Mouse (Mus musculus): ENCODE measurements around the gene Megf11. TPM values are rescaled to one million over a fixed set of nuclear protein-coding genes. Genes with fewer than 3 reads are reported as not detected.
"Not testable (repeated sequence)": the region's sequence is repeated elsewhere in the genome, so short reads cannot be mapped to it uniquely, and the experiment has no call there.

The Megf11 gene
- polyA plus RNA-seq, 1 experiment from 2014 or later, result 1.2 TPM

DNA sequence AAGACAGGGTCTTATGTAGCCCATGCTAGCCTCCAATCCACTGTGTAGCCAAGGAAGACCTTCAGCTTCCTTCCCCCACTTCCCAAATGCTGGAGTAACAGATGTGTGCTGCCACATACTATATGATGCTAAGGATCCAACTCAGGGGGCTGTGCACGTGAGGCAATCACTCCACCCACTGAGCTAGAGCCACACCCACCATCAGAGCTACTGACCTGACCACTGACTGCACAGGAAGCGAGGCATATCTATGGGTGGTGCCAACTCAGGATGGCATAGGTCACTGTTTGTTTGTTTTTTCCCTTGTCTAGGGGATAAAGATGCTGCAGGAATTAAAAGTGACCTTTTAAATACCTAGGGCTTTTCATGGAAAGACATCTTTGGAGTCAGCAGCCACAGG, 86.7 kb downstream of the Megf11 start:
- Histone ChIP-seq H3K4me1 (no peaks in the 10 kb centered on the region), H3K4me3 (replicated peaks) (no peak overlapping the region), H3K36me3 (no peaks in the 10 kb centered on the region), H3K9me3 (no peaks in the 10 kb centered on the region), H3K9ac (no peak overlapping the region), H3K4me2 (no peak overlapping the region), H3K27ac (no peak overlapping the region), H3K27me3 (replicated peaks) (no peaks in the 10 kb centered on the region)
- 36% methylated on average over 2 of the region's 2 CpGs for WGBS
- no peak; the same call in 1 of the 2 replicates for ATAC-seq (ENCODE audit: insufficient read depth, low FRiP score, low read depth)

GRCm38 (mm10) chr9:64472743-64473142, 87.3 kb downstream of the Megf11 start:
- 27% methylated on average over 6 of the region's 6 CpGs for WGBS

DNA sequence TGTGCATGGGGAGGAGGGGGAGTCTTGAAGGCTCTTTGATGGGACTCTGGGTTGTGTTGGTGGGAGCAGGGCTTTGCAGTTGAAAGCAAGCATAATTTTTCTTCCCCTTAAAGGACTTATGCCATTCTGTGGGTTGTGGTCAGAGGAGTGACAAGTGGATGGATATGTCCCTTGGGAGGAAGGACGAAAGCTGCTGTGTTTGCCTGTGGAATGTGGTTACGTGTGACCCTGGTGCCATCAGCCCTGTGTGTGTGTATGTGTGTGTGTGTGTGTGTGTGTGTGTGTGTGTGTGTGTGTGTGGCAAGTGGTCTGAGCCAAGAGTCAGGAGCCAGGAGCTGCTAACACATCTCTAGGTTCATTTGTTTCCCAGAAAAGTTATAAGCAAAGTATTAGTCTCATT, 87.7 kb downstream of the Megf11 start:
- H3K36me3 ChIP-seq, result no peaks in the 10 kb centered on the region
- no peaks in the 10 kb centered on the region for H3K9me3 ChIP-seq
- 41% methylated on average over 2 of the region's 2 CpGs for WGBS
- no peaks in the 10 kb centered on the region for H3K4me1 ChIP-seq
- H3K27ac ChIP-seq, result no peak overlapping the region
- no peak overlapping the region for H3K9ac ChIP-seq
- H3K4me2 ChIP-seq, result no peak overlapping the region
- no peaks in the 10 kb centered on the region for H3K27me3 ChIP-seq (replicated peaks)
- no peak overlapping the region for H3K4me3 ChIP-seq (replicated peaks)
- no peak for ATAC-seq (ENCODE audit: insufficient read depth, low FRiP score, low read depth)

More at GRCm38 (mm10) chr9:64472743-64473142, 87.3 kb downstream of the Megf11 start:
- Histone ChIP-seq H3K9ac (no peak overlapping the region), H3K4me1 (no peaks in the 10 kb centered on the region), H3K27me3 (replicated peaks) (no peaks in the 10 kb centered on the region), H3K9me3 (no peaks in the 10 kb centered on the region), H3K27ac (no peak overlapping the region), H3K4me2 (no peak overlapping the region), H3K4me3 (replicated peaks) (no peak overlapping the region), H3K36me3 (no peaks in the 10 kb centered on the region)
- no peak for ATAC-seq (ENCODE audit: insufficient read depth, low FRiP score, low read depth)

DNA sequence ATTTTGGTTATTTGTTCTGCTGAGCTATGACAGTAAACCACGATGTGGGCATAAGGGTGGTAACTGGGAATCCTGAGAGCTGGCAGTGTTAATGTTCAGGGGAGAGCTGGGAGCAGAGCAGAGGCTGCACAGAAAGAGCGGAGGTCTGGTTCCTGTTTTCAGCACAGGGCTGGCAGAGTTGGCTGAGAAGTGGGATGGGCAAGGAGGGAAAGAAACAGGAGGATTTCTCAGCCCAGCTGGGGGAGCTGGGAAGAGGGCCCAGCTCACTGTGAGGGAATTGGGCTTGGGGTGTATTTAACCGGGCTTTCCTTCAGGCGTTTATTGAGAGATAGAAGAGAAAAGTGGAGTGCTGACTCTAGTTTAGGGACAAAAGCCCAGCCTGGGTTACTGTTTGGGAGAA, 88.3 kb downstream of the Megf11 start:
- Histone ChIP-seq H3K36me3 (no peaks in the 10 kb centered on the region), H3K27me3 (replicated peaks) (no peaks in the 10 kb centered on the region), H3K9me3 (no peaks in the 10 kb centered on the region), H3K27ac (no peak overlapping the region), H3K4me3 (replicated peaks) (no peak overlapping the region), H3K4me1 (no peaks in the 10 kb centered on the region), H3K4me2 (no peak overlapping the region), H3K9ac (no peak overlapping the region)
- WGBS, result 37% methylated on average over 4 of the region's 4 CpGs
- no peak for ATAC-seq (ENCODE audit: insufficient read depth, low FRiP score, low read depth)

- 50% methylated on average over 4 of the region's 4 CpGs for WGBS
- no peak overlapping the region for H3K9ac ChIP-seq
- no peak overlapping the region for H3K4me2 ChIP-seq
- no peak overlapping the region for H3K27ac ChIP-seq
- no peaks in the 10 kb centered on the region for H3K9me3 ChIP-seq
- H3K27me3 ChIP-seq (replicated peaks), result no peaks in the 10 kb centered on the region
- H3K4me3 ChIP-seq (replicated peaks), result no peak overlapping the region
- no peaks in the 10 kb centered on the region for H3K4me1 ChIP-seq
- no peak for ATAC-seq (ENCODE audit: insufficient read depth, low FRiP score, low read depth)
- H3K36me3 ChIP-seq, result no peaks in the 10 kb centered on the region
Observed at GRCm38 (mm10) chr9:64474142-64474541, 88.7 kb downstream of the Megf11 start.

GRCm38 (mm10) chr9:64475942-64476341, 90.5 kb downstream of the Megf11 start:
- ATAC-seq (ENCODE audit: insufficient read depth, low FRiP score, low read depth), result no peak
- Histone ChIP-seq H3K27ac (no peak overlapping the region), H3K4me1 (no peaks in the 10 kb centered on the region), H3K9ac (no peak overlapping the region), H3K27me3 (replicated peaks) (no peaks in the 10 kb centered on the region), H3K4me2 (no peak overlapping the region), H3K36me3 (no peaks in the 10 kb centered on the region), H3K9me3 (no peaks in the 10 kb centered on the region), H3K4me3 (replicated peaks) (no peak overlapping the region)
- 24% methylated on average over 2 of the region's 2 CpGs for WGBS

GRCm38 (mm10) chr9:64477397-64477796, 92.0 kb downstream of the Megf11 start:
- not testable (repeated sequence) for H3K27me3 ChIP-seq (replicated peaks); H3K4me3 ChIP-seq (replicated peaks); ATAC-seq (ENCODE audit: insufficient read depth, low FRiP score, low read depth); H3K4me2 ChIP-seq; H3K9ac ChIP-seq; H3K27ac ChIP-seq; H3K9me3 ChIP-seq; H3K36me3 ChIP-seq; H3K4me1 ChIP-seq
- WGBS, result 75% methylated on average over 7 of the region's 7 CpGs

DNA sequence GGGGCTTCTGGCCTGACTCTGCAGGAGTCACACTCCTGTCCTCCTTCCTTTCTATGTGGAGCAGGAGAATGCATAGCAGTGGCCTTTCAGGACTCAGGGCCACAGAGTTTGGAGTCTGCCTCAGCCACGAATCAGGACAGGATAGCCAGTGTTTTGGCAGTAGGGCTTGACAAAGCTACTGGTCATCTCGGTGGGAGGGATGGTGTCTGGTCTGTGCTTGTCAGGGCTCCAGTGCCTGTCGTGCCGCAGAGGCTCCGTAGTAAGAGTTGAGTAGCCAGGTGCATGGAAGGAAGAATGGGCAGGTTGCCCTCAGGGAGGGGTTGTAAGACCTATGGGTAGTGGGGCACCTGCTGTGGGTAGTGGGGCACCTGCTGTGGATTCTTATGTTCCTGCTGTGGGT, 96.7 kb downstream of the Megf11 start:
- WGBS, result 74% methylated on average over 5 of the region's 5 CpGs
- no peaks in the 10 kb centered on the region for H3K4me1 ChIP-seq
- H3K27ac ChIP-seq, result no peak overlapping the region
- no peaks in the 10 kb centered on the region for H3K9me3 ChIP-seq
- H3K9ac ChIP-seq, result no peak overlapping the region
- H3K4me3 ChIP-seq (replicated peaks), result no peak overlapping the region
- no peaks in the 10 kb centered on the region for H3K27me3 ChIP-seq (replicated peaks)
- no peak overlapping the region for H3K4me2 ChIP-seq
- no peaks in the 10 kb centered on the region for H3K36me3 ChIP-seq
- no peak for ATAC-seq (ENCODE audit: insufficient read depth, low FRiP score, low read depth)

DNA sequence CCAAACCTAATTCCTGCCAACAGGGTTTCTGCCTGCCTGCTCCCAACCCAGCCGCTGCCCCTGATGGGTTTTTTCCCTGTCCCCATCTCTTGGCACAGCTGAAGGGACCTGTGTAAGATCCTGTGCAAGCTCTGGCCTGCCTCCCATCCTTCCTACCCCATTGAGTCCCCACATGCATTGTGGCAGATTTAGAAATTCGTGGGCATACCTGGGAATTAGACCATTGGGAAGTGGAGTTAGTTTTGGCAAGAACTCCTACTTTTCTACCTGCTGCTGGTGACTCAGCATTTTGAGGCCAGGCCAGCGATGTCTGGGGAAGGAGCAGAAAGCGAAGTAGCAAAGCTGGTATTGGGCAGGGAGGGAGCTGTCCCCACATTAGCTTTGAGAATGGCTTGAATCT, 102.0 kb downstream of the Megf11 start:
- no peak overlapping the region for H3K4me3 ChIP-seq (replicated peaks)
- no peaks in the 10 kb centered on the region for H3K9me3 ChIP-seq
- no peak overlapping the region for H3K4me2 ChIP-seq
- H3K27me3 ChIP-seq (replicated peaks), result no peaks in the 10 kb centered on the region
- no peak overlapping the region for H3K27ac ChIP-seq
- no peaks in the 10 kb centered on the region for H3K36me3 ChIP-seq
- H3K4me1 ChIP-seq, result no peaks in the 10 kb centered on the region
- H3K9ac ChIP-seq, result no peak overlapping the region
- no peak for ATAC-seq (ENCODE audit: insufficient read depth, low FRiP score, low read depth)
- WGBS, result 54% methylated on average over 4 of the region's 4 CpGs

GRCm38 (mm10) chr9:64494647-64495046, 109.2 kb downstream of the Megf11 start:
- Histone ChIP-seq H3K4me1 (no peaks in the 10 kb centered on the region), H3K27me3 (replicated peaks) (no peaks in the 10 kb centered on the region), H3K9ac (no peak overlapping the region), H3K4me2 (no peak overlapping the region), H3K36me3 (no peaks in the 10 kb centered on the region), H3K27ac (no peak overlapping the region), H3K4me3 (replicated peaks) (no peak overlapping the region), H3K9me3 (no peaks in the 10 kb centered on the region)
- WGBS, result 83% methylated on average over 6 of the region's 6 CpGs
- no peak for ATAC-seq (ENCODE audit: insufficient read depth, low FRiP score, low read depth)

DNA sequence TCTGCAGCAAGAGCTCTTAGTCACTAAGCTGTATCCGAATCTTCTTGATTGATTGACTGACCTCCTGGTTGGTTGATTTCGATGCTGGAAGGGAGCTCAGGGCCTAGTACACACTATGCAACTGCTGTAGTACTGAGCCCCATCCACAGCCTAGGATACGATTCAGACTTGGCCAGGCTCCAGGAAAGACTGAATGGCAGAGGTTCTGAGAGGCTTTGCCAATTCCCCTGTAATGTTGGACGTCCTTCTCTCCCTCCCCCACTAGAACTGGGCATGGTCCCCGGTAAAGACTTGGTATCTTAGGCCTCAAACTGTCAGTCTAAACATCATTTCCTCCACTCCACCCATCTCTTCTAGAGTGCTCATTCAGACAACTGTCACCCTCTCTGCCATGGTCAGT, 113.5 kb downstream of the Megf11 start:
- H3K27me3 ChIP-seq (replicated peaks), result no peaks in the 10 kb centered on the region
- H3K4me3 ChIP-seq (replicated peaks), result no peak overlapping the region
- no peak overlapping the region for H3K4me2 ChIP-seq
- H3K4me1 ChIP-seq, result no peaks in the 10 kb centered on the region
- no peaks in the 10 kb centered on the region for H3K36me3 ChIP-seq
- H3K27ac ChIP-seq, result no peak overlapping the region
- no peak overlapping the region for H3K9ac ChIP-seq
- WGBS, result 59% methylated on average over 5 of the region's 5 CpGs
- ATAC-seq (ENCODE audit: insufficient read depth, low FRiP score, low read depth), result no peak
- no peaks in the 10 kb centered on the region for H3K9me3 ChIP-seq

DNA sequence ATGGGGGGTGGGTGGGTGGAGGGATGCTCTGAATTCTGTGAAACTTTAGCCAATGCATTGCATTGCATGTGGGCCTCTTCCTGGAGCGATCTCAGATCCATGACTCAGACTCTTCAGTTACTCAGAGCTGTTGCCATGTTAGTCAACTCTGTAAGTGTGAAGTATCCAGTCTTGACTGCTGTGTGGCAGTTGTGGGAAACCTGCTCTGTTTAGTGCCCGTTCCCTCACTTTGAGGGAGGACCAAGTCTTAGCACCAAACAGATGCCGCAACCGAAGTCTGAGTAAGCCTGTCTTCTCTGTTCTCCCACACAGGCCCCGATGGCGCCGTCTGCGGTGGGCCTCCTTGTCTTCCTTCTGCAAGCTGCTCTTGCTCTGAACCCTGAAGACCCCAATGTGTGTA, 115.8 kb downstream of the Megf11 start:
- ATAC-seq (ENCODE audit: insufficient read depth, low FRiP score, low read depth), result no peak
- Histone ChIP-seq H3K4me3 (replicated peaks) (no peak overlapping the region), H3K9ac (no peak overlapping the region), H3K9me3 (no peaks in the 10 kb centered on the region), H3K4me1 (no peaks in the 10 kb centered on the region), H3K27me3 (replicated peaks) (no peaks in the 10 kb centered on the region), H3K27ac (no peak overlapping the region), H3K36me3 (no peaks in the 10 kb centered on the region), H3K4me2 (no peak overlapping the region)
- WGBS, result 93% methylated on average over 8 of the region's 8 CpGs

DNA sequence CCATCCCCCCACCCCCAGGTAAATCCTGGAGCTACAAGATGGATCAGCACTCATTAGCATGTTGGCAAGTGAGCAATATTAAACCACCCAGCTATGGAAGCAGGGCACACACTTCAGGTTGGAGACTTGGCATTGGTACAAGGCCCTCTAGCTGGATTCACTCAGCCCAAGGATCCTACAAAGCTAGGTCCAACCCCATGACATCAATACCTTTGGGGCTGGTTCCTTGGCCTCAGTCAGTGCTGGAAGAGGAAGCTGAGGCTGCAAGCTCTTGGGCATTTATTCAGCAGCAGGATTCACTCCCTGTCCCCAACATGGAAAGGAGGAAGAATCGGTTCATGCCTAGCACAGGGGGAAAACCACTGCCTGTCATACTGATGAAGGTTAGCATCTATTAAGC, 118.6 kb downstream of the Megf11 start:
- ATAC-seq (ENCODE audit: insufficient read depth, low FRiP score, low read depth), result no peak
- 74% methylated on average over 1 of the region's 1 CpGs for WGBS
- Histone ChIP-seq H3K36me3 (no peaks in the 10 kb centered on the region), H3K4me2 (no peak overlapping the region), H3K27me3 (replicated peaks) (no peaks in the 10 kb centered on the region), H3K27ac (no peak overlapping the region), H3K9me3 (no peaks in the 10 kb centered on the region), H3K9ac (no peak overlapping the region), H3K4me3 (replicated peaks) (no peak overlapping the region), H3K4me1 (no peaks in the 10 kb centered on the region)
